Comparison of ENCODE assay signal across 24 mouse cellular contexts in the genomic region with DNA sequence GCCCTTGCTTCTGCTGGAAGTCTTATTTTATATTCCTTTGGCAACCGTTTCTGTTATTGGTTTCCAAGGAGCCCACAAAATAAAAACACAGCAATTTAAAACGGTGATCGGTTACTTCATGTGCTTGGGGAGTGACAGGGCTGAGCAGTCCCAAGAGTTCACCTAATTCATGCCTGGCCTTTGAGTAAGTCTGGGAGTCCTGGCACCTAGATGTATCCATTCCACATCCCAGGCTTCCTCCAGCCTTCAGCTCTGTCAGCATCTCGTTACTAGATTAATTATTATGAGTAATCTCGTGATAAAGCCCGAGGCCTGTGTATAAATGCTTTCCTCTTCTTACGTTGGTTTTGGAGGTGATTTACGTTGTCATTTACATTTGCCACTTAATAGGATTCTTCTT.
DNase-seq lines count a peak whose midpoint lies in the region; ATAC-seq and TF ChIP-seq lines count a peak whose summit lies in the region.
"Had no signal": no experiment of that assay in that cellular context is flagged by ENCODE, and none has a peak within 500 bp of the region (broad histone marks: within the 10 kb centered on the region; RNA-seq: fewer than 3 reads in every experiment).

No protein-coding gene starts in this region.

- TF ChIP-seq CTCF in left cerebral cortex, adult 2 months (IDR thresholded peaks at IDR 0.05): no peak
- no peak for TF ChIP-seq CTCF in stomach, postnatal 0 days (IDR thresholded peaks at IDR 0.05; ENCODE audit: low read depth)

- no peak for DNase-seq in heart, adult 18-20 months
- DNase-seq in left cerebral cortex, adult 2 months (ENCODE audit: extremely low spot score in 1 of 2, low spot score in 2 of 2): no peak
- DNase-seq in left cerebral cortex, postnatal 36 days (ENCODE audit: low spot score in 2 of 2): no peak
- DNase-seq in stomach, postnatal 0 days (ENCODE audit: low spot score): no peak
- no peak for DNase-seq in adrenal gland, postnatal 4 days (ENCODE audit: low spot score in 2 of 2)
- DNase-seq: adrenal gland, adult 2 months; adrenal gland, postnatal 10 days; adrenal gland, postnatal 25 days; B cell, adult 2 months; cerebellum, adult 11-12 months; cerebellum, adult 2 months; cerebellum, adult 9-10 months; cerebellum, postnatal 10 days; cerebellum, postnatal 25 days had no signal

- no peak overlapping the region for H3K4me2 ChIP-seq in heart, embryonic 16.5 days (ENCODE audit: low read depth, low read length)
- H3K4me2 ChIP-seq in stomach, postnatal 0 days (replicated peaks; ENCODE audit: low read depth): no peak overlapping the region
- H3K4me2 ChIP-seq: embryonic facial prominence, embryonic 12.5 days; forebrain, embryonic 13.5 days; forebrain, embryonic 15.5 days had no signal

- no peak overlapping the region for H3K9ac ChIP-seq in heart, embryonic 16.5 days (ENCODE audit: low read length)
- H3K9ac ChIP-seq in stomach, postnatal 0 days (ENCODE audit: low read length): no peak overlapping the region
- H3K9ac ChIP-seq: embryonic facial prominence, embryonic 12.5 days; forebrain, embryonic 13.5 days; forebrain, embryonic 15.5 days; forebrain, postnatal 0 days had no signal

- H3K4me3 ChIP-seq in heart, embryonic 16.5 days (ENCODE audit: low read length): no peak overlapping the region
- no peak overlapping the region for H3K4me3 ChIP-seq in left cerebral cortex, adult 2 months
- no peak overlapping the region for H3K4me3 ChIP-seq in stomach, postnatal 0 days (ENCODE audit: low read depth, low read length)
- H3K4me3 ChIP-seq: embryonic facial prominence, embryonic 10.5 days; embryonic facial prominence, embryonic 12.5 days; forebrain, embryonic 13.5 days; forebrain, embryonic 15.5 days had no signal

- peaks cover 12% of the 10 kb centered on the region for H3K36me3 ChIP-seq in heart, embryonic 16.5 days (ENCODE audit: control insufficient read depth, insufficient read depth)
- no peaks in the 10 kb centered on the region for H3K36me3 ChIP-seq in stomach, postnatal 0 days (ENCODE audit: control insufficient read depth, insufficient read depth, low read length)
- H3K36me3 ChIP-seq: embryonic facial prominence, embryonic 12.5 days; forebrain, embryonic 15.5 days; G1E had no signal

- intact Hi-C loops in left cerebral cortex, adult 2 months (cut with DNase I): no loop called here
- intact Hi-C loops in left cerebral cortex, postnatal 36 days (cut with DNase I): no loop called here

- peak overlapping the region; percentile 37; the same call in 1 of the 2 replicates for H3K27ac ChIP-seq in heart, embryonic 16.5 days (ENCODE audit: low read length)
- peak overlapping the region; percentile 53; the same call in 1 of the 2 replicates for H3K27ac ChIP-seq in left cerebral cortex, adult 2 months
- H3K27ac ChIP-seq in stomach, postnatal 0 days (replicated peaks): 0 out of 2 replicates have a peak overlapping the region, but pooled peaks have one; percentile 1
- H3K27ac ChIP-seq: embryonic facial prominence, embryonic 10.5 days; embryonic facial prominence, embryonic 12.5 days; forebrain, embryonic 13.5 days; forebrain, embryonic 15.5 days had no signal

- no peaks in the 10 kb centered on the region for H3K4me1 ChIP-seq in heart, embryonic 16.5 days (ENCODE audit: control insufficient read depth, insufficient read depth, low read length)
- no peaks in the 10 kb centered on the region for H3K4me1 ChIP-seq in stomach, postnatal 0 days (replicated peaks; ENCODE audit: control insufficient read depth, insufficient read depth)
- H3K4me1 ChIP-seq: embryonic facial prominence, embryonic 10.5 days; embryonic facial prominence, embryonic 12.5 days; forebrain, embryonic 13.5 days; forebrain, embryonic 15.5 days had no signal

- no peak for ATAC-seq in heart, embryonic 16.5 days (replicated peaks; ENCODE audit: extremely low read depth, insufficient read depth, low FRiP score)
- ATAC-seq in stomach, postnatal 0 days (ENCODE audit: low FRiP score, low TSS enrichment): peak; percentile 83; the same call in 1 of the 2 replicates
- ATAC-seq: CD4-positive, CD25-positive, alpha-beta regulatory T cell, adult 4 months; forebrain, embryonic 13.5 days; forebrain, embryonic 15.5 days; forebrain, postnatal 0 days; Patski had no signal

- no peaks in the 10 kb centered on the region for H3K27me3 ChIP-seq in heart, embryonic 16.5 days (ENCODE audit: control insufficient read depth, insufficient read depth, low read length)
- H3K27me3 ChIP-seq in stomach, postnatal 0 days (ENCODE audit: control insufficient read depth, insufficient read depth, low read length): no peaks in the 10 kb centered on the region
- H3K27me3 ChIP-seq: CH12.LX; embryonic facial prominence, embryonic 12.5 days; forebrain, embryonic 13.5 days; forebrain, embryonic 15.5 days; Patski had no signal

- no peaks in the 10 kb centered on the region for H3K9me3 ChIP-seq in heart, embryonic 16.5 days (replicated peaks; ENCODE audit: control insufficient read depth, low read length)
- H3K9me3 ChIP-seq in stomach, postnatal 0 days (ENCODE audit: control insufficient read depth, low read length): no peaks in the 10 kb centered on the region
- H3K9me3 ChIP-seq: embryonic facial prominence, embryonic 10.5 days; embryonic facial prominence, embryonic 12.5 days; forebrain, embryonic 13.5 days; forebrain, embryonic 15.5 days had no signal

- 72% methylated on average over 8 of the region's 8 CpGs for WGBS in heart, embryonic 16.5 days
- 44% methylated on average over 8 of the region's 8 CpGs for WGBS in stomach, postnatal 0 days

- no peak for TF ChIP-seq EP300 in stomach, postnatal 0 days (optimal IDR thresholded peaks at IDR 0.05)

Comparison
In these comparisons a context has a peak if more than half of its experiments do, and no peak if none do; other contexts are left out.
1. H3K27ac ChIP-seq: peak in every context shown above with its lines; median percentile 53 in left cerebral cortex, adult 2 months; 37 in heart, embryonic 16.5 days; 1 in stomach, postnatal 0 days.